Mouse (Mus musculus) thymus, adult 18-20 months (tissue): ENCODE measurements around the gene Xpo5.

Experiments used
- DNase-seq, 2 experiments: peaks; one replicate each; pipeline ENCODE4 v3.0.0; 2022; ENCODE audit warnings: mixed read lengths in 2 of 2

Gene Xpo5

GRCm38 (mm10) chr17:46203078-46203477 is 496 bp downstream of the Xpo5 start:
- no peak for DNase-seq

- DNase-seq = no peak
These were observed 4.1 kb downstream of the Xpo5 start for GRCm38 (mm10) chr17:46206676-46207075.

GRCm38 (mm10) chr17:46210550-46210949 is 8.0 kb downstream of the Xpo5 start:
- no peak for DNase-seq

GRCm38 (mm10) chr17:46221601-46222000 is 19.0 kb downstream of the Xpo5 start:
- no peak for DNase-seq

GRCm38 (mm10) chr17:46227576-46227975 is 25.0 kb downstream of the Xpo5 start:
- DNase-seq = no peak

GRCm38 (mm10) chr17:46236067-46236466 is 33.5 kb downstream of the Xpo5 start:
- DNase-seq = no peak

GRCm38 (mm10) chr17:46237079-46237478 is 34.5 kb downstream of the Xpo5 start:
- no peak for DNase-seq

- no peak for DNase-seq
These were observed 34.9 kb downstream of the Xpo5 start for GRCm38 (mm10) chr17:46237480-46237879.

GRCm38 (mm10) chr17:46239516-46240114 is 37.0 kb downstream of the Xpo5 start:
- DNase-seq = no peak

- DNase-seq = no peak
These were observed 38.9 kb downstream of the Xpo5 start for GRCm38 (mm10) chr17:46241471-46241870.

- DNase-seq = no peak
These were observed 39.7 kb downstream of the Xpo5 start for GRCm38 (mm10) chr17:46242274-46242673.

GRCm38 (mm10) chr17:46242993-46243392 is 40.4 kb downstream of the Xpo5 start:
- DNase-seq = no peak

GRCm38 (mm10) chr17:46243624-46244023 is 41.0 kb downstream of the Xpo5 start:
- DNase-seq = no peak

GRCm38 (mm10) chr17:46244579-46244978 is 42.0 kb downstream of the Xpo5 start:
- no peak for DNase-seq

GRCm38 (mm10) chr17:46247512-46248188 is 45.1 kb downstream of the Xpo5 start, which contains the start of the genes Polr1c and Yipf3:
Gene Polr1c (minus strand): TSS chr17:46248054.
Gene Yipf3 (plus strand): TSS chr17:46248080.
- peak; percentile 87 to 90 for DNase-seq

- no peak for DNase-seq
These were observed 45.6 kb downstream of the Xpo5 start for GRCm38 (mm10) chr17:46248189-46248522.

GRCm38 (mm10) chr17:46251174-46251573 is 48.6 kb downstream of the Xpo5 start:
- no peak for DNase-seq

- no peak for DNase-seq
These were observed 50.2 kb downstream of the Xpo5 start for GRCm38 (mm10) chr17:46252571-46253451.

- peak; percentile 76 to 78 for DNase-seq
These were observed 51.0 kb downstream of the Xpo5 start, which contains the start of gene Lrrc73 for GRCm38 (mm10) chr17:46253452-46254084. Gene Lrrc73 (plus strand): TSS chr17:46253531.

GRCm38 (mm10) chr17:46254106-46254505 is 51.5 kb downstream of the Xpo5 start:
- DNase-seq = peak in 1 of 2 experiments; percentile 36

- no peak for DNase-seq
These were observed 52.6 kb downstream of the Xpo5 start for GRCm38 (mm10) chr17:46255147-46255546.

GRCm38 (mm10) chr17:46258279-46259053 is 55.9 kb downstream of the Xpo5 start:
- DNase-seq = no peak
